In genomic region chr9:13297668-13298512, GRCm38 (mm10) we compare ENCODE assay signal across 7 mouse cellular contexts. TPM values are rescaled to one million over a fixed set of nuclear protein-coding genes. Genes with fewer than 3 reads are reported as not detected.
A peak's percentile ranks its signal among the peaks of the same experiment; 100 is the strongest.
DNase-seq lines count a peak whose midpoint lies in the region; ATAC-seq lines count a peak whose summit lies in the region.

Maml2 (plus strand) TSS chr9:13297957.

- peak; percentile 45 for DNase-seq in R1 (ENCODE audit: low read depth, low spot score)
- DNase-seq in cerebellum, adult 8-10 months = peak; percentile 68
- DNase-seq in gastrocnemius, adult 18-20 months (ENCODE audit: low spot score) = peak; percentile 55
- peak; percentile 77 for DNase-seq in left cerebral cortex, postnatal 4 days
- DNase-seq in midbrain, embryonic 10.5 days (ENCODE audit: low spot score) = peak; percentile 75
- DNase-seq in right cerebral cortex, postnatal 4 days = peak; percentile 63

- intact Hi-C loops in left cerebral cortex, postnatal 4 days (cut with DNase I) = loop anchor here (5.0 kb wide), 1 partner anchor 359 kb away; no protein-coding TSS in a partner anchor

- peak; percentile 76 for ATAC-seq in hindbrain, embryonic 15.5 days (ENCODE audit: low FRiP score, low read depth)

- peaks cover 62% of the 10 kb centered on the region for H3K4me1 ChIP-seq in hindbrain, embryonic 15.5 days (replicated peaks)
- peaks cover 64% of the 10 kb centered on the region for H3K4me1 ChIP-seq in midbrain, embryonic 10.5 days

- WGBS in hindbrain, embryonic 15.5 days = under 1% methylated on average over 23 of the region's 23 CpGs
- WGBS in midbrain, embryonic 10.5 days = 2% methylated on average over 23 of the region's 23 CpGs

- H3K27me3 ChIP-seq in hindbrain, embryonic 15.5 days = no peaks in the 10 kb centered on the region
- H3K27me3 ChIP-seq in midbrain, embryonic 10.5 days (ENCODE audit: low read depth, poor library complexity, severe bottlenecking) = peaks cover 24% of the 10 kb centered on the region

- H3K27ac ChIP-seq in hindbrain, embryonic 15.5 days (replicated peaks) = peak within 1 kb of the TSS; percentile 81
- peak within 1 kb of the TSS; percentile 90 for H3K27ac ChIP-seq in midbrain, embryonic 10.5 days (replicated peaks)

- H3K9ac ChIP-seq in hindbrain, embryonic 15.5 days = peak within 1 kb of the TSS; percentile 75

- H3K4me3 ChIP-seq in hindbrain, embryonic 15.5 days = peak within 1 kb of the TSS; percentile 62
- H3K4me3 ChIP-seq in midbrain, embryonic 10.5 days = peak within 1 kb of the TSS; percentile 76

- no peaks in the 10 kb centered on the region for H3K36me3 ChIP-seq in hindbrain, embryonic 15.5 days
- no peaks in the 10 kb centered on the region for H3K36me3 ChIP-seq in midbrain, embryonic 10.5 days

- peak within 1 kb of the TSS; percentile 99 for H3K4me2 ChIP-seq in hindbrain, embryonic 15.5 days

- no peaks in the 10 kb centered on the region for H3K9me3 ChIP-seq in hindbrain, embryonic 15.5 days
- no peaks in the 10 kb centered on the region for H3K9me3 ChIP-seq in midbrain, embryonic 10.5 days (replicated peaks)

RNA-seq across cellular contexts. Expression of gene Maml2, which starts in this region (rescaled TPM):
- total RNA-seq in gastrocnemius, adult 18-20 months (2021) = 1 to 10 TPM; 2.3 to 2.6 TPM
- polyA plus RNA-seq in hindbrain, embryonic 15.5 days (2015; fragmentation: Nextera tagmentation; extraction: Ambion mirVana) = 11.2 and 12.3 TPM in 2 replicates
- total RNA-seq in left cerebral cortex, postnatal 4 days (2021) = 10 to 100 TPM; 11.5 TPM
- 8.6 and 11.5 TPM in 2 replicates for polyA plus RNA-seq in midbrain, embryonic 10.5 days (2016; fragmentation: Nextera tagmentation; extraction: Ambion mirVana)

Comparison
In these comparisons a context has a peak if more than half of its experiments do, and no peak if none do; other contexts are left out.
1. Peak in every context shown above with its lines: DNase-seq, ATAC-seq, H3K4me3 ChIP-seq and H3K27ac ChIP-seq.